Mouse (Mus musculus) bone marrow, adult 2 months (tissue): ENCODE measurements around the gene Olfr986.
"Not testable (repeated sequence)": the region's sequence is repeated elsewhere in the genome, so short reads cannot be mapped to it uniquely, and the experiment has no call there.

Experiments used
- CTCF ChIP-seq: fragments of 200-500 bp; IDR thresholded peaks from 2 replicates; pipeline ENCODE4 v1.5.1; 2011; ENCODE audit warnings: low read length, control low read depth; ENCODE audit not compliant: control insufficient read depth, insufficient read depth
- POLR2A ChIP-seq: fragments of 200-500 bp; IDR thresholded peaks from 2 replicates; pipeline ENCODE4 v1.6.1; 2011; ENCODE audit warnings: low read depth, mild to moderate bottlenecking, control low read depth, low read length, borderline replicate concordance; ENCODE audit not compliant: control insufficient read depth

- TF ChIP-seq POLR2A, CTCF: not testable (repeated sequence)
Observed at GRCm38 (mm10) chr9:40185166-40185565, 4.4 kb downstream of the Olfr986 start.
